Mouse (Mus musculus) neutrophil, adult 5-6 weeks (primary cell): ENCODE measurements around the gene Ndufa4l2. TPM values are rescaled to one million over a fixed set of nuclear protein-coding genes. Genes with fewer than 3 reads are reported as not detected.
A peak's percentile ranks its signal among the peaks of the same experiment; 100 is the strongest.

Source experiments
- ATAC-seq: fragments of 151-379, 151-347 bp; 2 replicates; pipeline ENCODE4 v1.8.0; 2017; ENCODE audit warnings: mild to moderate bottlenecking, moderate TSS enrichment; ENCODE audit not compliant: insufficient number of reproducible peaks, poor library complexity, low FRiP score, severe bottlenecking; ENCODE audit errors: extremely low read depth
- total RNA-seq: library from RNA; stranded (forward); fragments of 200-1000 nt; gene quantifications from 2 replicates; pipeline ENCODE4 v1.2.3, GENCODE M21; 2017

The Ndufa4l2 gene
- total RNA-seq, 1 experiment from 2014 or later = not detected

GRCm38 (mm10) chr10:127508239-127508638 is 6.5 kb upstream of the Ndufa4l2 start:
- ATAC-seq = peak; percentile 28; the same call in 1 of the 2 replicates

GRCm38 (mm10) chr10:127509051-127509836 is 5.5 kb upstream of the Ndufa4l2 start:
- peak; percentile 53 for ATAC-seq

- no peak for ATAC-seq
Measured at GRCm38 (mm10) chr10:127509837-127510701, 4.7 kb upstream of the Ndufa4l2 start.

GRCm38 (mm10) chr10:127510895-127511617 is 3.7 kb upstream of the Ndufa4l2 start:
- no peak for ATAC-seq

GRCm38 (mm10) chr10:127511634-127512306 is 3.0 kb upstream of the Ndufa4l2 start:
- no peak for ATAC-seq

- ATAC-seq = no peak
Measured at GRCm38 (mm10) chr10:127512307-127512666, 2.5 kb upstream of the Ndufa4l2 start.

- ATAC-seq = peak; percentile 78
Measured at GRCm38 (mm10) chr10:127512813-127513212, 2.0 kb upstream of the Ndufa4l2 start.

GRCm38 (mm10) chr10:127513501-127514091 is 1.2 kb upstream of the Ndufa4l2 start:
- no peak for ATAC-seq

GRCm38 (mm10) chr10:127514111-127514698 is 562 bp upstream of the Ndufa4l2 start:
- no peak for ATAC-seq

GRCm38 (mm10) chr10:127515271-127515982 is 660 bp downstream of the Ndufa4l2 start:
- no peak for ATAC-seq

GRCm38 (mm10) chr10:127515983-127516459 is 1.3 kb downstream of the Ndufa4l2 start:
- ATAC-seq = no peak

GRCm38 (mm10) chr10:127516576-127517260 is 2.0 kb downstream of the Ndufa4l2 start:
- no peak for ATAC-seq

- ATAC-seq = no peak
Measured at GRCm38 (mm10) chr10:127517941-127518340, 3.2 kb downstream of the Ndufa4l2 start.

GRCm38 (mm10) chr10:127519041-127519701 is 4.4 kb downstream of the Ndufa4l2 start:
- no peak for ATAC-seq

GRCm38 (mm10) chr10:127519903-127520713 is 5.3 kb downstream of the Ndufa4l2 start:
- no peak for ATAC-seq
